Mouse (Mus musculus) ES-E14 (cell line): ENCODE results near the gene Chst15.

Experiments
- MAFK ChIP-seq: IDR thresholded peaks from 2 replicates; pipeline ENCODE4 v1.6.1; 2014; ENCODE audit warnings: mild to moderate bottlenecking, low read depth, low read length, inconsistent platforms; ENCODE audit not compliant: insufficient read depth
- ZC3H11A ChIP-seq: IDR thresholded peaks from 2 replicates; pipeline ENCODE4 v1.6.1; 2012; ENCODE audit warnings: low read depth, mild to moderate bottlenecking, inconsistent platforms, low read length, borderline replicate concordance
- ZNF384 ChIP-seq: IDR thresholded peaks from 2 replicates; pipeline ENCODE4 v1.6.1; 2012; ENCODE audit warnings: low read depth, low read length, inconsistent platforms

DNA sequence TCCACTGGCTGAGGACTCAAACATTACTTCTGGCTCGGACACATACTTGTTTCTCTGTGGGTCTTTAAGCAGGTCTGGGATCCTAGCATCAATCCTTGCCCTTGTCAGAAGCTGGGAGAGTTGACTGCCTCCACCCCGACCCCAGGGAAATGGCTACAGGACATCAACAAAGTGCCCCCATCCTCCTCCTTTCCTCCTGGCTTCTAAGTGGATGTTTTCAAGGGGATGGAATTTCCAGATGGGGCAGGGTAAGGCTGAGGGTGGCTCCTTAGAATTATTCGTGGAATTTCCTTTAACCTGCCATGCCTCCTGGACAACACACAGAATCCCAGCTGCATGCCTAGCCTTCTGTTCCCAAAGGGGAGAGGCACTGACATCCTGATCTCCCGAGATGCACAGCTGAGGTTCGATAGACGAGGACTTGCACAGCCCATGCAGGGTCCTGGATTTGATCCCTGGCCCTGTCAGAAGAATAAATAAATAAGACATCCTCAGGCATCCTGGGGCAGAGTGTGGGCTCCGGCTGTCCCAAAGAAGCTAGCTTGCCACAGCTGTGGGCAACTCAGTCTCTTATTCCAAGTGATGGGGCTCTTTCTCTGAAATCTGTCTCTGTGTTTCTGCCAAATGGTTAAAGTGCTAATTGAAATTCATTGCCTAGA is 119.1 kb downstream of the Chst15 start:
- TF ChIP-seq ZNF384 (no peak), MAFK (no peak), ZC3H11A (no peak)
